Mouse (Mus musculus) lung, adult 2 months (tissue): ENCODE measurements at regions not wholly inside any gene's neighbourhood (a gene's known extent, or its start where the extent isn't known, plus 50 kb on each side); places are given as distances from the start of the nearest gene placed in this dataset.

ENCODE experiments used
- CTCF ChIP-seq: fragments of 200-500 bp; IDR thresholded peaks from 2 replicates; pipeline ENCODE4 v1.5.1; 2011; ENCODE audit warnings: mild to moderate bottlenecking, low read length, control low read depth; ENCODE audit not compliant: insufficient read depth
- POLR2A ChIP-seq: fragments of 200-500 bp; IDR thresholded peaks from 2 replicates; pipeline ENCODE4 v1.6.1; 2011; ENCODE audit warnings: low read depth, mild to moderate bottlenecking, control low read depth, low read length, borderline replicate concordance; ENCODE audit errors: extremely low read depth

DNA sequence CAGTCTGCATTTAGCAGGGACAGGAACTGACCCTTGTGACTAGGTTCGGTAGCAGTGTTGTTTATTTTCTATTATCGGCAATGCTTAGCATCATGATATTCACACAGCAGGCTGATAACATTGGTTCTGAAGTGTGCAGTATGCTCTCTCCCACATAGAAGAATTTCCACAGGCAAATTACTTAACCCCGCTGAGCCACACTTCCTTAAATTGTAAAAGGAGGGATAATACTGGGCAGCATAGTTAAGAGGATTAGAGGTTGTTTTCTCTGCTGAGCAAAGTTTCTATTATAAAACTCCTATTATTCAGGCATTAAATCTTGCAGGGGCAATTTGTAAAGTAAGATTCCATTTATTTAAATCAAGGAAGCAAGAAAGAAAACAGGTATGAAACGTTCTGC is 489.4 kb upstream of the Arpp21 start:
- TF ChIP-seq POLR2A = no peak
- TF ChIP-seq CTCF = no peak
